Mouse (Mus musculus) layer of hippocampus, postnatal 25 days (tissue): Measurements from ENCODE around the gene Mybphl. TPM values are rescaled to one million over a fixed set of nuclear protein-coding genes. Genes with fewer than 3 reads are reported as not detected.

Source experiments
- DNase-seq, 2 experiments: peaks; one replicate each; pipeline ENCODE4 v3.0.0; 2022; ENCODE audit warnings: mixed read lengths in 2 of 2, low spot score in 1 of 2; ENCODE audit errors: extremely low spot score in 1 of 2
- total RNA-seq, 2 experiments: library from RNA; stranded (reverse); gene quantifications; 2 replicates each; pipeline ENCODE4 v1.2.3; 2021

The Mybphl gene
- total RNA-seq, 2 experiments from 2014 or later, result 0.49 to 1.1 TPM

DNA sequence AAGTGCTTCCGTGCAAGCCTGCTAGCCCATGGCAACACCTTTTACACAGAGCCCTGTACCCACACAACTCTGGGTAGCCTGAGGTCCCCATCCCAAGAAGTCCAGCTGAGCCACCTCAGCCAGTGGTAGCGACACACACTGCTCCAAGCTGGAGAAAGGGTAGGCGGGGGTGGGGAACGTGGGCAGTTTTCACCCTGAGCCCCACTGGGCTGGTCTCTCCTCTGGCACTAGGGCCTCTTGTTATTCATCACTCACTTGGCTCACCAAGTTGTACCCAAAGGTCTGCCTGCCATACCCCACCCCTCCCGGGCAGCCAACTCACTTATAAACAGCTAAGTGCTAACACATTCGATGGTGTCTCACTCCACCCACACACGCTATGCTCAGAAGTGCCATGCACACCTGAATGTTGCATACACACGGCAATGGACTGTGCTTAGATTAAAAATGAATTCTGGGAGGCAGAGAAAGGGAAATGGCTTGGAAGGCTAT lies 43.9 kb downstream of the Mybphl start:
- DNase-seq, result no peak

DNA sequence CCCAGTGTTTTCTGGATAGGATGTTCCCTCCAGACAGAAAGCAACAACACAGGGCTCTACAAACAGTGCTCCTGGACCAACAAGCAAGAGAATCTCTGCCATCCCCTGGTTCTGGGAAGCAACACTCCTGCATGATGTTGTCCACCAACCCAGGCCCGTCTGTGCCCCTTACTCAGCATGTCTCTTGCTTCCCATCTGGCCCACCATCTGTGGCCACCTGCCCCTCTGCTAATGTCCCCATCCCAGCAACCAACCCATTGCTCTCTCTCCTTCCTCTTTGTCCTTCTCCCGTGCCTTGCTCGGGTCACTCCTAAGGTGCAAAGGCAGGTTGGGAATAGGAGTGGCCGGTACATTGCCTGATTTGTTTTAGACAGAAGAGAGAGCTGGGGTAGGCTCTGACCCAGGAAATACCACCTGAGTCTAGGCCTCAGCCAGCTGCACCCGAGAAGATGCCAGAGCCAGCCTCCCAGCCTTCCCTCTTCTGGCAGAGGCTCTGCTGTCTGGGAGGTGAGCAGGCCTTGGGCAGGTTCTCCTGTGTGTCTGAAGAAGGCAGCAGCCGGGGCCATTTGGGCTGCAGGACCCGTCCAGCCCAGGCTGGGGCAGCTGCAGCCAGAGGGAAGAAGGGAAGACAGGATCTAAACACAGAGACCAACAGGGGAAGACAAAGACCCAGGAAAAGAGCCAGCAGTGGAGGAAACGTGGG lies 45.1 kb downstream of the Mybphl start:
- DNase-seq, result no peak

DNA sequence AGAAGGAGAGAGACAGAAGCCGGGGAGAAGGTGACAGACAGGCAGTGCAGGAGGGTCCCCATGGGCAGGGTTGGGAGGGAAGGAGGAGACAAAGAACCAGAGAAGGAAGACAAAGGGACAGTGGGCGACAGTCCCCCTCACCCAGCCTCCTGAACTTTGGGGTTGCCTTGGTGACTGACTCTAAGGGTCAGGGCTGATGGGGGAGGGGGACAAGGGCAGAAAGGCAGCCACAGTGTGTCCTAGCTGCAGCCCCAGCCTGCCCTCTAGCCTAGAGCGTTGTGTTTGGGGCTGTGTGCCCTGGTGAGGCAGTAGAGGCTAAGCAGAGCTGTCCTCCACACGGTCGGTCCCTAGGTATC lies 45.6 kb downstream of the Mybphl start:
- no peak for DNase-seq

DNA sequence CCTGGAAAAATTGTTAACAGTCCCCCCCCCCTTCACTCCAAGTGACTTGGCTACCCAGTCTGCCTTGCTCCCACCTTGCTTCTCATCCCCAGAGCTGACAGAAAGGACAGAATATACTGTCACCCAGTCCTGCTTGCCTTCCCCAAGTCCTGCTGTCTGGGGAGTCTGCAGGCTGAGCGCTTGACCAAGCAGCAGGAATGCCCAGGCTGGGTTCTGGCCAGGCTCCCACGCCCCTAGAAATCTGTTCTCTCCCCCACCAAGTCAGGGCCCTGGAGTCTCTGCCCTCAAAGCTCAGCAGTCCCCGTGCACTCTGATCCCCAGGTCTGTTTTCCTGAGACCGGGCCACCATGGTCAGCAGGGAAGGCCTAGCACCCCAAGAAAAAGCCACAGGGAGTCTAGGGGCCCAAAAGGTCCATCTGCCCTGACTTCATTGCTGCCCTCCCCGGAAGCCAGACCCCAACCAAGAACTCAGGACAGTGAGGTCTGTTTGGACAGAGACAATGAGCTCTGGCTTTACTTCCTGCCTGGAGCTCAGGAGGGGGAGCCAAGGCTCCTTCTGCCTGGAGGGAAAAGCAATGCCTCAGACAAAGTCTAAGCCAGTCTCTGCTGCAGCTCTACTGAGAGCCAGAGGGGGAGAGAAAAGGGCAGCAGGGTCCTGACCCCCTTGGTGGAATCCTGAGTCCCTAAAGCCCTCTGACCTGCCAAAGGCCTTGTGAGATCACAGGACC lies 46.5 kb downstream of the Mybphl start:
- no peak for DNase-seq

DNA sequence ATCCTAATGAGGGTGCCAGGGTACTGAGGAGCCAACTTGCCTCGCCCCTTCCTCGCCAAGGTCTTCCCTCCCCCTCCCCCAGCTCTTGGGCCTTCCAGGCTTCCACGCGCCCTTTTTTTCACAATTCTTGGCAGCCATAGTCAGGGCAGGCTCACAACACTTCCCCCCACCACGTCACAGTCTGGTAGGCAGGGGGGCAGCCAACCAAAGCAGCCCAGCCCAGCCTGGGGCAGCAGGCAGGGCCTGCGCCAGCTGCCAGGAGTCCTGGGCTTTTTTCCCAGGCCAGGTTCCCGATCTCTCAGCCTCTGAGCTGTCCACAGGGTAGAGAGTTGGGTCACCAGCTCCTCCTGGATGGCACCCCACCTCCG lies 47.0 kb downstream of the Mybphl start:
- no peak for DNase-seq

DNA sequence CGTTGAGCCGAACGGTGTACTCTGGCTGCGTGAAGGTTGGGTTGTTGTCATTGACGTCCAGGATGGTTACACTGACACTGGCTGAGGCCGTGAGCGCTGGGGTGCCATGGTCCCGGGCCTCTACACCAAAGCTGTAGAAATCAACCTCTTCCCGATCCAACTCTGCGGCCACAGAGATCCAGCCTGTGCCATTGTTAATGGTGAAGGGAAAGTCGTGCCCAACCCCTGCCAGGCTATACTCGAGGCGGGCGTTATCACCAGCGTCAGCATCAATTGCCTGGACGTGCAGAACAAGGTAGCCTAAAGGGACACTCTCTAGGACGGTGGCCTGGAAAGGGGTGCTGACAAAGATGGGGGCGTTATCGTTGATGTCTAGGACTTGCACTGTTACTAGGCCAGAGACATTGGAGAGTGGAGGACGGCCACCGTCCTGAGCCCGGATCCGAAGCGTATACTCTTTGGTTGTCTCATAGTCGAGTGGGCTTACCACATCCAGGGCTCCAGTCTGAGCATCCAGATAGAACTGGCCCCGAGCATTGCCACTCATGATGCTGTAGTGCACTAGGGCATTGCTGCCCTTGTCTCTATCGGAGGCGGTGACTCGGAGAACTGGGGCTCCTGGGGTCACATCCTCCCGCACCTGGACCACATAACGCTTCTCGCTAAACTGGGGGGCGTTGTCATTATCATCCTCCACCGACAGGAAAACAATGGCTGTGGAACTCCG lies 49.1 kb downstream of the Mybphl start:
- DNase-seq, result no peak

DNA sequence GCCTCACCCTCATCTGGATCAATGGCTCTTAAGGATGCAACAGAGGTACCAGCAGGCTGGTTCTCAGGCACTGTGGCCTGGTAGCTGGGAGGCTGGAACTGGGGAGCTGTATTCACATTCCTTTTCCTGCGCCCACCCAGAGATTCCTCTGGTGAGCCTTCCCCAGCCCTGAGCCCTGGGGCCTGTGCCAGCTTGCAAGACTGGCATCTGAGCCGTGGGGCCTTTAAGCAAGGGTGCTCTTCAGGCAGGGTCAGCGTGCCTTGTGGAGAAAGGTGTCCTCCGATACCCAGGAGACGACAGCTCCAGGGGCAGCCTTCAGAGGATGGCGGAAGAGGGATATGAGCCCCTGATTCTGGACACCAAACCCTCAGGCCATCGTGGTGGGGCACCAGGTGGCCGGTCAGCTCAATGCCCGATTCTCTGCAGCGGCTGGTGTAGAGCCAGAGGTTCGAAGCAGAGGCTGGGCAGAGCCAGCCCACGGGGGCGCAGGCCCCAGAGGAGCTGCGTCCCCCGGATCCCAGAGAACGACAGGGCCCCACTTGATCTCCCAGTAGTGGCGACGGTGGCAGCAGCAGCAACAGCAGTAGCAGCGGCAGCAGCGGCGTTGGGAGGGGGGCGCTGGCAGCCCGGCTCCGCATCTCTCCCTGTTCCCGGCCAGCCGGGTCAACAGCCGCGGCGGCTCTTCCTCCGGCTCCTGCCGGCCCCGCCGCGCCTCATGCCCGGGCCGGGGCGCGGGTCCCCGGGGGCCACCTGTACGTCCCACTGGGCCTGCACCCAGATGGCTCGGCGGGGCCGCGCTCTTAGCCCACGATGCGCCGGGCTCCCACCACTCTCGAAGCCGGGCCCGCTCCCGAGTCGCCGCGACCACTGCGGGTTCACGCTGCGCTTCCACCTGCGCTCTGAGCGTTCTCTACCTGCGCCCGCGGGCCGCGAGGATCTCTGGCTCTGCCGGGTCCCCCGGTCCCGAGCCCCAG lies 50.4 kb downstream of the Mybphl start, which contains the start of gene Celsr2:
Gene Celsr2, minus strand, starts transcription at position 696 of the 974 bp plus-strand sequence.
- DNase-seq, result peak in 1 of 2 experiments; percentile 13

DNA sequence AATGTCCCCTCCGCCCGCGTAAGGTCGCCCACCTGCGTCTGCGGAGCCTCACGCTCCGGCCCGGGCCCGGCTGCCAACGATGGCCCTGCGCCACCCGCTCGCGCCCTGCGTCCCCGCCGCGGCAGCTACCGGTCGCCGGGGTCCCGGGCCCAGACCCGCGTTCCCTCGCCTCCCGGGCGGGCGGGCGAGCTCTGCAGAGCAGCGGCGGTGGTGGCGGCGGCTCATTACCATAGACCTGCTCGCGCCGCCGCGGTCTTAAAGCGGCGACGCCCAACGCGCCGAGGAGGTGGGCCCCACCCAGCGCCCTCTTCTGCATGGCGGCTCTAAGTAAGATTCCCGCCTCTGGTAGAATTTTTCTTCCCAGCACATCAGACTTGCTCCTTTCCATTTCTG lies 51.1 kb downstream of the Mybphl start:
- DNase-seq, result peak; percentile 67 to 76

DNA sequence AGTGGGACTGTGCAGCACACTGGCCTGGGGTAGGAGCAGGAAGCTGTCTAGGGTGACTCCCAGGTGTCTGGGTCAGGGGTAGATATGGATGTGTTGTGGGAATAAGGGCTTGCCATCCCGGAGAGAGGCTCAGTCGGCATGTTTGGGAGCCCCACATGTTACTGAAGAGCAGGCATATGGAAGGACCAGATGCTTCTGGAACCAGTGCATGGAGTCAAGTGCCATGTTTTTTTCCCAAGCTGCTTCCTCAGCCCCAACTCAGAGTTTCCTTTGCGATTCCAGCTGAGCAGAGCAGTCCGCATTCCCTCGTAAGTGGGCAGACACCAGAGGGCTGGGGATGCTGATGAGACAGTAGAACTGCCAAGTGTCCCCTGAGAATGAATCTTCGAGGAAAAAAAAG lies 58.3 kb downstream of the Mybphl start:
- DNase-seq, result no peak

DNA sequence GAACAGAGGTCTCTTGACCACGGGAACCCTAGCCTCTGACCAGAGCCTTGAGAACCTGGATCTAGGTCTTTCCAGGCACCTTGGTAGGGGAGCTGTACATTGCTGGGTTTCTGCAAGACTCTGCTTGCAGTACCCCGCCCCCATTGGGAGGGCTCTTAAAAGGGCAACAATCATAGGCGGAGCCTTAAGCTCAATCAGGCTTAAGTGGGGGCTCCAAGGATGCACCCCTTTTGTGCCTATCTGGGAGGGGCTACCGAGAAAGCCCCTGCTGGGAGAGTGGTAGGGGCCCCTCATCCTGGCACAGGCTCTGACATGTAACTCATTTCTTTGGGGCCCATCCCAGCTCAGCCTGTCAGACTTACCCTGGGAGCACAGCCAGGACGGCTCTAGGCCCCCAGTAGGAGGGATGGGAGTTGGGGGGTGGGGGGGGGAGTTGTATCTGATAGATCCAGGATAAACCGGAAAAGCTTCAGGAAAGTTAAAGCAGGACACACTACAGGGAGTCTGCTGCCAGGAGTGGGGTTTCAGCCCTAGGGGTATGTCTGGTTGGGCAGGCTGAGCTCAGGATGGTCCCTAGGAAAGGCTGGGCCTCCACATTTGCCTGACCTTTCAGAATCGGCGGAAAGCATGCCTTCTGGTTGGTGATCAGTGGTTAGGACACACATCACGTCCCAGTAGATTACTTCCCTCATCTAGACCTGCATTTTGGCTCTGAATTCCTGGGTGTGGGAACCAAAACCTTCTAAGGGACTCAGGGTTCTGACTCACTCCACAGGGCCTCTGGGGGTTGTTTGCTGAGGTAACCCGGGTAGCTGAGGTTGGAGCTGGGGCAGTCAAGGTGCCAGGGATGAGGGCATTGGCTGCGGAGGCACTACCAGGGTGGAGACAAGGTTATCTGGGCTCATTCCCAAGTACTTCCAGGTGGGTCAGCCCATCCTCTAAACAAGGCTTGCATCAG lies 59.4 kb downstream of the Mybphl start:
- no peak for DNase-seq

DNA sequence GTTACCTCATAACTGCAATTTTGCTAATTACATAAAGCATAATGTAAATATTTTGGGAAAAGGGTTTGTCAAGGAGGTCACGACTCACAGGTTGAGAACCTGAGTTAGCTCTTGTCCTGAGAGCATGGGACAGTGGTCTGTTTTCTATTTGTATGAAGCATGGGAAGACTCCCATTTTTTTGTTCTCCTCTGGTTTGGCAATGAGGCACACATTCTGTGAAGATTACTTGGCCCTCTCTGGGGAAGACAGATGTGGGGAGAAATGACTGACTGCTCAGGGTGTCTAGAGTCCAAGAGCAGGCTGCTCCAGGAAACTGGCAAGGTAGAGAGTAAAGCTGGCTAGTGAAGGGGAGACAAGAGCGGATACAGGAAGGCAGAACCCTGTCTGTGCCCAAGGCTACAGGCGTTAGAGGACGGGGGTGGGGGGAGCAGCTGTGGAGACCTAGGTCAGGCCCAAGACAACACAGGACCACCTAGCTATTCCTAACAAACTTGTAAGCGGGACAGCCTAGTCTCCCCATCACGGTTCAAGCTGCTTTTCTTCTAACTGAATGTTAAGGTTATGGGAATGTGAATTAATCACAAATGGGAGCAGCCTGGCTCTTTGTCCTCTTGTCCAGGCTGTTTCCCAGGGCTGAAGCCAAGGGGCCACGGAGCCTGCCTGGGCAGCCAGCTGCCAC lies 60.4 kb downstream of the Mybphl start:
- DNase-seq, result no peak

DNA sequence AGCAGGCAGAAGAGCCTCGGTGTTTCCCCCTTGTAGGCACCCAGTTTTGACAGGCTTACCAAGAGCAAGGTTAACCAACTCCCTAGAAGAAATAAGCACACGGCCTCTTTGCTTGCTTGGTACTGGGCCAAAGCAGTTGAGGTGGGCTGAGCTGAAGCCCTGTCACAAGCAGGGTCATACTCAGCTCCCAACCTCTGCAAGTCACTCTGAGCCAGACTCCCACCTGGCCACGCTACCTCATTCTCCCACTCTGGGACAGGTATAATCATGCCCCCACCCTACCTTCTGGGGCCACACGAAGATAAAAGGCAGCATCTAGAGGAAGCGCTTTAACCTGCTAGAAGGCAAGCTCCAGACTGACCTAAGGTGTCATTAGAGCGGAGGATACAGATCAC lies 60.9 kb downstream of the Mybphl start:
- no peak for DNase-seq

Other genes with a start within 250 kb of the Mybphl start
- 10 to 100 TPM; 31.6 to 31.9 TPM for gene Gnai3, start 218.8 kb upstream of the Mybphl start, total RNA-seq
- 10 to 100 TPM; 15.2 to 18.6 TPM for gene Gpr61, start 210.0 kb upstream of the Mybphl start, total RNA-seq
- 10 to 100 TPM; 66.8 to 67.7 TPM for gene Amigo1, start 178.6 kb upstream of the Mybphl start, total RNA-seq
- gene Cyb561d1, start 163.7 kb upstream of the Mybphl start, total RNA-seq, result 10 to 100 TPM; 14.3 to 17.1 TPM
- 10 to 100 TPM; 19.5 to 31.1 TPM for gene Atxn7l2, start 154.0 kb upstream of the Mybphl start, total RNA-seq
- gene Sypl2, start 138.3 kb upstream of the Mybphl start, total RNA-seq, result 1 to 10 TPM; 2.9 to 3.6 TPM
- 10 to 100 TPM; 67.7 to 79.0 TPM for gene Psma5, start 108.0 kb upstream of the Mybphl start, total RNA-seq
- gene Sort1, start 80.8 kb upstream of the Mybphl start, total RNA-seq, result 100 to 1,000 TPM; 349 to 354 TPM
- gene Psrc1, start 18.9 kb downstream of the Mybphl start, total RNA-seq, result 10 to 100 TPM; 15.5 to 17.3 TPM
- gene Celsr2, start 50.6 kb downstream of the Mybphl start, total RNA-seq, result 100 to 1,000 TPM; 172 to 199 TPM
- 100 to 1,000 TPM; 187 to 207 TPM for gene Sars, start 80.3 kb downstream of the Mybphl start, total RNA-seq
- gene 1700013F07Rik, start 169.2 kb downstream of the Mybphl start, total RNA-seq, result 1 to 10 TPM in 1 of 2 experiments, under 1 TPM in 1; 0.98 to 2.4 TPM
- 10 to 100 TPM; 24.2 to 27.8 TPM for gene 5330417C22Rik, start 171.6 kb downstream of the Mybphl start, total RNA-seq
- 10 to 100 TPM; 49.6 to 54.1 TPM for gene Tmem167b, start 197.6 kb downstream of the Mybphl start, total RNA-seq
- gene Taf13, start 206.8 kb downstream of the Mybphl start, total RNA-seq, result 10 to 100 TPM; 25.6 to 29.0 TPM
- gene Wdr47, start 226.4 kb downstream of the Mybphl start, total RNA-seq, result 100 to 1,000 TPM; 130 to 139 TPM